Mouse (Mus musculus) kidney, postnatal 25 days (tissue): ENCODE data around the gene Pcsk1n.
A peak's percentile ranks its signal among the peaks of the same experiment; 100 is the strongest.

Source experiments
- DNase-seq, 2 experiments: peaks; one replicate each; pipeline ENCODE4 v3.0.0; 2021; ENCODE audit warnings: mixed read lengths in 2 of 2

Gene Pcsk1n

GRCm38 (mm10) chrX:7947108-7947899, 27.7 kb downstream of the Pcsk1n start, which contains the start of gene Hdac6:
Gene Hdac6 (minus strand): TSS chrX:7947889.
- DNase-seq = peak; percentile 23 to 49

- peak; percentile 93 to 97 for DNase-seq
Measured at GRCm38 (mm10) chrX:7947900-7948492, 28.4 kb downstream of the Pcsk1n start.

DNA sequence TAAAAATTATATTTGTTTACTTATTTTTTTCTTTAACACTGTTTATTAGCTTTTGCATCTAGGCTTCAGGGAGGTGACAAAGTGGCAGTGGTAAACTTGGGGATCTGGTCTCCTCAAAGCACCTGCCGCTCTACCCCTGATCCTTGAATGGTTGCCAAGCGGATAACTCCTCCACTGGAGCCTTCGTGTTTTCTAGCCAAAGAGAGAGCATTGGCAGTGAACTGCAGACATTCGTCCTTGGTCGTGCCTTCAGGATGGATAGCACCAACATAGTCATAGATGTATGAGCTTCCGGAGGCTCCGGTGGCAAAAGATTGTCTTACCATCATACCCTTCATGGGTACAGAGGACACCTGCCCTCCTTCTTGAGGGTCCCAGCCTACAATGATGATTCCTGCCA, 30.5 kb downstream of the Pcsk1n start:
- DNase-seq = no peak

DNA sequence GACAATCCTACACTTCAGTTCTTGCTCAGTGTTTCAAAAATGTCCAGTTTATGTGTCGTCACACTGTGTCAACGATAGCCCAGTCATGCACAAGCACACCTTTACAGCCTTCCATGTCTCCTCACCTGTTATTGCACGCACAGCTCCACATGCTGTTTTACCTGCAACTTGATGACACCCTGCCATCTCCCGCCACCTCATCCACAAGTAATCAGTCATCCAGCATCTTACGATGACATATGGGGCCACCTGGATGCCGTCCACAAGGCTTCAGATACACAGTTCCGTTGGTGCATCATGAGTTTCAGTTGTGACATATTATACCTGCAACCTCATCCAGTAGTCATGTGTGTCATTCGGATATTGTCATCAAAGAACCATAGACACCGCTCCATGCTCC, 39.2 kb downstream of the Pcsk1n start:
- DNase-seq = no peak

DNA sequence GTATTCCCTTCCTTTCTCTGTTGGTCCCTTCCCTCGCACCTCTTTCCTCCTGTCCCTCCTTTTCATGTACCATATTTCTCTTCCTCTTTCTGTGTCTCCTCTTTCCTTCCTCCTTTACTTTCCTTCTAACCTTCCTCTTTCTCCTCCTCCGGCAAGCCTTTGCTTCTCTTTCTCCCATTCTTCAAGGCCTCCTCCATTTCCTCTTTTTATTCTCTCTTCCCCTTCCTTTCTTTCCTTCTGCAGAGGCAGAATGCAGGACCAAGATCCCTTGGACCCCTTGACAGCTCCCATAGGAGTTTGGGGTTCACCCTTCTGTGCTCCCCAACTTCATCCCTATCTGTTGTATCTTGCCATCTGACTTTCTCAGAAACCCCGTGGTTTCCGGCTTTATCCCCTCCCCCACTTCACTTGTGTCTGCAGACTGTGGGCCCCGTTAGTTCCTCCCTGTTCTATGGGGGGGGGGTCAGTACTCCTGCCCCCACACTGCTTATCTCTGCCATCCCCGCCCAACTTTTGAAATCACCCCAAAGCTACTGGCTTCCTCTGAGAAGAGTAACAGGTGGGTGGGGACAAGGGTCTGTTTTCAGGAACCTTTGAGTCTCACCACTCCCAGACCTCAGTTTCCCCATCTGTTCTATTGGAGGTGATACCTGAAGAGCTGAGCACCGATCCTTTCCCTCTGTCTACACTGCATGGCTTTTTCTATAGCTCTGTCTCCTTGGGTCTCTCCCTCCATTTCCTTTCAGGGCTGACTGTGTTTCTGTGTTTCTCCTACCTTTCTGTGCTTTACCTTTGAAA, 44.4 kb downstream of the Pcsk1n start:
- no peak for DNase-seq

- no peak for DNase-seq
Measured at GRCm38 (mm10) chrX:7966161-7966560, 46.5 kb downstream of the Pcsk1n start.

GRCm38 (mm10) chrX:7967596-7968201, 48.1 kb downstream of the Pcsk1n start:
- no peak for DNase-seq

- no peak for DNase-seq
Measured at GRCm38 (mm10) chrX:7968226-7968625, 48.6 kb downstream of the Pcsk1n start.

GRCm38 (mm10) chrX:7968899-7969298, 49.3 kb downstream of the Pcsk1n start:
- no peak for DNase-seq

GRCm38 (mm10) chrX:7971292-7971691, 51.7 kb downstream of the Pcsk1n start:
- no peak for DNase-seq
